Mouse (Mus musculus) heart, postnatal 25 days (tissue): ENCODE data around the gene Cars2. TPM values are rescaled to one million over a fixed set of nuclear protein-coding genes. Genes with fewer than 3 reads are reported as not detected.
"Not testable (repeated sequence)": the region's sequence is repeated elsewhere in the genome, so short reads cannot be mapped to it uniquely, and the experiment has no call there.

Experiments used
- DNase-seq: peaks from one replicate; pipeline ENCODE4 v3.0.0; 2022; ENCODE audit warnings: low spot score
- intact Hi-C: fragments of 180-260 bp; cut with DNase I; formaldehyde crosslinking; loops from one replicate; pipeline ENCODE4 v1.15.1; 2025
- total RNA-seq, 2 experiments: library from RNA; stranded (reverse); gene quantifications; 2 replicates each; pipeline ENCODE4 v1.2.3; 2021

Cars2 gene
- total RNA-seq, 2 experiments from 2014 or later = 43.5 to 48.1 TPM

DNA sequence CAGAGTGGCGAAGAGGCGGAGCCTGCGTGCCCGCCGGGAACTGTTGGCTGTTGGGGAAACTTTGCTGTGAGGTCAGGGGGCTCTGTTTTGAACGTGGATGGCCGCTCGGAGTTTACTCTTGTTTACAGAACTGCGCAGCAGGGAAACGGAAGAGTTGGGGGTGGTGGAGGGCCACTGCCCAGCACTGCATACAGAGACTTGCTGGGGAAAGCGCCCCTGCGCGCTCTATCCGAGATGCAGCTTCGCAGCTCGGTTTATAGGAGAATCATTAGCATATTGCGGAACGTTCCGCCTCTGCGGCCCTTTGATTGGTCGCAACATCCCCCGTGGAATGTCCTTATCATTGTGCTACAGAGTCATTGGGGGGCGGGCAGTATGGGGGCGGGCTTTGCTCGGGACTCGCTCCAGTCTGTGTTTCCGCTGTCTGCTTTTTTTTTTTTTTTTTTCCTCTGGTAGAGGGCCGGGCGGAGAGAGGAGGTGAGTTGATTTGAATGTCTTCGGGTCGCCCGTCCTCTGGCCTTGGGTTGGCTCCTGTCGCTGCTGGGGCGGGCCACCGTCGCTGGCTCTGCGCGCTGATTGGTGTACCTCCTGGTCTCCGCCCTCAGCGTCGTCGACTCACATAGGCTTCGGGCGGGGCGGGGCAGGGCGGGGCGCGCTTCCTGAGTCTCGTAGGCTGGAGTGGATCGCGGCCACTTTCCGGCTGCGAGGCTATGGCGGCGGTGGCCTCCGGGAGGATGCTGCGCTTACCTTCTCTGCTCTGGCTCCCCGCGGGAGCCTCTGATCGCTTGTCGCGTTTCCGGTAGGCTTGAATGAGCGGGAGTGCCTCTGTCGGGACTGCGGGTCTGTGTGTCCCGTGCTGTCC, 7.4 kb upstream of the Cars2 start:
- intact Hi-C loops = loop anchor here (10.0 kb wide), 1 partner anchor 243 kb away; the partner anchor contains the start of genes Col4a1 and Col4a2
- peak; percentile 95 for DNase-seq

DNA sequence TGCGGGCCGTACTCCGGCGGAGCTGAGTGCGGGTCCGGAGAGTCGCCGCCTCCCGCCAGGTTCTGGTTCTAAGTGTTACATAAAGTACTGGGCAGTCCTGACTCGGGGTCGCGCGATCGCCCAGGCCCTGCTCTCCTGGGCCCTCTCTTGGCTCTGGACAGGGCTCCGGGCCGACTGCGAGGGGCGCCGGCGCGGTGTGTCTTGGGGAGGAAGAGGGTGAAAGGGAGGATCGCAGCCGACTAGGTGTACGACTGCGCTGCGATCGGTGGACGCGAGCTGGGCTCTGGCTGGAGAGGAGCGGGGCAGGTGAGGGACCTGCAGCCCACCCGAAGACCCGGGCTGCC, 6.8 kb upstream of the Cars2 start:
- intact Hi-C loops = loop anchor here (10.0 kb wide), 1 partner anchor 243 kb away; the partner anchor contains the start of genes Col4a1 and Col4a2
- DNase-seq = no peak

DNA sequence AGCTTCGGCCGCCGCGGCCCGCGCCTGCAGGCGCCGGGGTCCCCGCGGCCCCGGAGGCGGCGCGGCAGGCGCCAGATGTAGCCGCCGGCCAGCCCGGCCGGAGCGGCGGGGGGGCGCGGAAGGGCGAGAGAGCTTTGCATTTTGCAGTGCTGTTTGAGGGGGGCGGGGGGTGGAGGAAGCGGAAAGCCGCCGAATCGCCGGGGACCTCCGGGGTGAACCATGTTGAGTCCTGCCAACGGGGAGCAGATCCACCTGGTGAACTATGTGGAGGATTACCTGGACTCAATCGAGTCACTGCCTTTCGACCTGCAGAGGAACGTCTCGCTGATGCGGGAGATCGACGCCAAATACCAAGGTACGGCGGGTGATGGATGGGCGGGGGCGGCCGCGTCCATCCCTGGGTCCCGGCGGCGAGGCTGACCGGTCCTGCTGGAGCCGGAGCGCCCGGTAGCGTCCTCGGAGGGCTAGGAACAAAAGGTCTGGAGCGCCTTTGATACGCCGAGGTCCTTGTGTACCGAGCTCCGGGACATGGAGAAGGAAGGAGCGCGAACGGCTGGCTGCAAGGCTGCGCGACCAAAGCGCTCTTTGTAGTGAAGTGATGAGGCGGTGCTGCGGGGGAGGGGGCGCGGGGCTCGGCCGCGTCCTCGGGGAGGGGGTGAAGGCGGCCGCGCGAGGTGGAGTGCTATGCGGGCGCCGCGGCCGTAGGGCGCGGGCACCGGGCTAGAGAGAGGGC, 6.3 kb upstream of the Cars2 start:
- intact Hi-C loops = loop anchor here (10.0 kb wide), 1 partner anchor 242 kb away; the partner anchor contains the start of genes Col4a1 and Col4a2
- no peak for DNase-seq

DNA sequence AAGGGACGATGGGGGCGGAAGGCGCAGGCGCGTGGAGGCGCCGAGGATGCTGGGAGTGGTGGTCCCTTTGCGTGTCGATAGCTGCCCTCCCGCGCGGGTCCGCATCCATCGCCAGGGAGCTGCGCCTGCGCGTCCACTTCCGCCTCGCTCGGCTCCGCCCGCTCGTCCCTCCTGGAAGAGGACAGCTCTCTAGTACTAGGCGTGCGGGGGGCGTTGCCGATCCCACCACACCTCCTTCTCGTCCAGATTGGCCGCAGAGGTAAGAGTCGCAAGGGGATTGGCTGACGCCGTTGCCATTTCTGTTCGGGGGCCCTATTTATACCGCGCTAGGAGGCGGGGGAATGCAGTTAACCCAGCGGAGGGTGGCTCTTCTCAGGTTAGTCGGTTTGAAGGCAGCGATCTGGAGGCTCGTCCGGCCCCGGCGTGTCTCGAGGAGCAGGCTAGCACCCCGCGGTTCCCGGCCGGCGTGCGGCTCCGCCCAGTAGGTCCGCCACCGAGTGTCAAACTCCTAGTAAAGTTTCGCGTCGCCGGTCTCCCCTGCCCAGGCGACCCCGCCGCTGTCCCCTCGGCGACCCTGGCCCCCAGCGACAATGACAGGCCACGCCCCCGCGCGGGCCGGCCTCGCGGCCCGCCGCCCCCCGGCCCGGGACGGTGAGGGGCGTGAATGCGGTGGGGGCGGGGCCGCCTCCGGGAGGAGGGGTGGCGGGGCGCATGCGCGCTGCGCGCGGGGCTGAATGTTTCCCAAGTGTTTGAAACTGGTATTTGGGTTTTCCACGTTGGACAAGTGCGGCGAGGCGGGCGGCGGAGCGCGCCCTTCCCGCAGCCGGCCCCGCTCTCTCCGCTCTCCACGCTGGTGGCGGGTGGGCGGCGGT, 5.4 kb upstream of the Cars2 start:
- peak; percentile 99 for DNase-seq
- intact Hi-C loops = loop anchor here (10.0 kb wide), 1 partner anchor 241 kb away; the partner anchor contains the start of genes Col4a1 and Col4a2

DNA sequence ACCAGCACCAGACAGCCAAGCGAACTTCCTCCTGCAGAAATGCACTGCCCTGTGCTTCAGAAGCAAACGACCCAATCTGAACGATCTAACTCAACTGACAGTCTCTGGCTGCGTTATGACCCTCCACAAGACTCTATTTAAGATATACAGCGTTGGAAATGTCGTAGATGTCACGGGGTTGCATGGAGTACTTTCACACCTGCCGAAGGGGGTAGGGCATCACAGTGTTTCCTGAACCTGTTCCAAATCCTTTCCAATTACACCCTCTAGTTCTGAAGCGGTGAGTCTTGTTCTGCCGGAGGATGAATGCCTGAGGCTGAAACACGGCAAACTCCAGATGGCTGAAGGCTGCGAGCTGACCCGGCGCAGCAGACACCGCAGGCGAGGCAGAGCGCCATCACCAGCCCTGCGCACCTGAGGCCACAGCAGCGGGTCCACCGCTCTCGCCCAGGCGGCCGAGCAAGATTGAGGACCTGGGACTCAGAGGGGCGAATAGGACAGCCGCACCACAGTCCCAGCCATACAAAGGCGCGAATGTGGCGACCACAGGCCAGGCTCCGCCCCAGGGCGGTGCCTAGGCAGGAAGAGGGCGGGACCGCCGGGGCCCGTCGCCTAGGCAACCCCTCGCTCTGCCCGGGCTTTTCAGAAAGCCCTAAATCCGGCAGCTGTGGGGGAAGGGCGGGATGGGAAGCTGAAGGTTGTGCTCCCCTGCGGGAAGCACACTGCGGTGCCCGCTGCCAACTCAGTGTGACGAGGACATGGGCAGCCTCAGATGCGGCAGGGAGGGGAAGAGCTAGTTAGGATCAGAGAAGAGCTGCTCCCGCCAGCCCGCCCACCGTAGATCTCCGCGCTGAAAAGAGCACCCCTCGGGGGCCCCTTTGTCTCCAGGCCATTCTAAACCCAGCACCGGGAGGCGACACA, 4.5 kb upstream of the Cars2 start, which contains the start of gene Ing1:
Gene Ing1 (plus strand): TSS at position 773 of the 921 bp plus-strand sequence.
- intact Hi-C loops = loop anchor here (10.0 kb wide), 1 partner anchor 240 kb away; the partner anchor contains the start of genes Col4a1 and Col4a2
- peak; percentile 90 for DNase-seq

DNA sequence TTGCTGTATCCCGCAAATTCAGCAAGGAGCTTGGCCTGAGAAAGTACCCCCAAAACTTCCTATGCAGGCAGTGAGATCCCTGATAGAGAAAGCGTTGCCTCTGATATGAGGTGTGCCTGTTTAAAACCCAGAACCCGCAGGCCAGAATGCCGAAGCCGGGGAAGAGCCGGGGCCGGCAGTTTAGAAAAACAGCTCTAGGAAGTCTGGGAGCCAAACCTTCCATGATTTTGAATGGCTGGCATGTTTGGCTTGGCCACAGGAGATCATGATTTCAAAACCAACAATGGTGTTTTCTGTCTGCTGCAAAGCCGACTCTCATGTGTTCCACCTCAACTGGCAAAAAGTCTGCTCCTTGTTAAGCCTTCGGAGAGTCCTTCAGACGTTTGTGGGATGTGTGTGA, 1.8 kb upstream of the Cars2 start:
- intact Hi-C loops = loop anchor here (10.0 kb wide), 1 partner anchor 238 kb away; the partner anchor contains the start of genes Col4a1 and Col4a2
- DNase-seq = no peak

DNA sequence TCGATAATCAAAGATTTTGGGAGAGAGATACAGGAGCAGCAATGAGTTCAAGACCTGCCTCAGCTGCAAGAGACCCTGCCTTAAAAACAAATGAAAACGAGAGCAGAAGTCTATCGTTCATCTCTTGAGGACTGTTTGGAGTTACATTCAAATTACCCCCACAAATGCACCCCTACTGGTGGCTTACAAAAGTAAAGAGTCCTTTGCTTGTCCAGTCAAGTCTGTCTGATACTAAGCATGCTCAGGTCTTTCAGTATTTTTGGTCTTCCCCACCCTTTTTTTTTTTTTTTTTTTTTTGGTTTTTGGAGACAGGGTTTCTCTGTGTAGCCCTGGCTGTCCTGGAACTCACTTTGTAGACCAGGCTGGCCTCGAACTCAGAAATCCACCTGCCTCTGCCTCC, 914 bp upstream of the Cars2 start:
- DNase-seq = not testable (repeated sequence)
- intact Hi-C loops = loop anchor here (10.0 kb wide), 1 partner anchor 237 kb away; the partner anchor contains the start of genes Col4a1 and Col4a2

DNA sequence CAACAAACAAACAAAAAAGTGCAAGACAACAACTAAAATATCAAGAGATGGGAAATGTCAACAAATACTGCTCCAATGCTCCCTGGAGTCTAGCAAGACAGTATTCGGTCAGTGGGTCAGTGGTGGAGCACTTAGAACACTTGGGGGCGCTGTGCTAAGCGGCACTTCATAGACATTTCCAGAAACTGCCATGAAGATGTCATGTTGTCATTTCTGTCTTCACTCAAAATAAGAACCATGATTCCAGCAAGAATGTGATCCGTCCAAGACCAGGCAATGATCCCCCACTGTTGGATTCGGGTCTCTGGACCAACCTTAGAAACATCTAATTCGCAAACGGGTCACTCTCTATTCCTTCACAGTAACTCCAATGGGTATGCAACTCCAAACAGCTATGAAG, 877 bp downstream of the Cars2 start:
- intact Hi-C loops = loop anchor here (10.0 kb wide), 1 partner anchor 235 kb away; the partner anchor contains the start of genes Col4a1 and Col4a2
- DNase-seq = no peak

DNA sequence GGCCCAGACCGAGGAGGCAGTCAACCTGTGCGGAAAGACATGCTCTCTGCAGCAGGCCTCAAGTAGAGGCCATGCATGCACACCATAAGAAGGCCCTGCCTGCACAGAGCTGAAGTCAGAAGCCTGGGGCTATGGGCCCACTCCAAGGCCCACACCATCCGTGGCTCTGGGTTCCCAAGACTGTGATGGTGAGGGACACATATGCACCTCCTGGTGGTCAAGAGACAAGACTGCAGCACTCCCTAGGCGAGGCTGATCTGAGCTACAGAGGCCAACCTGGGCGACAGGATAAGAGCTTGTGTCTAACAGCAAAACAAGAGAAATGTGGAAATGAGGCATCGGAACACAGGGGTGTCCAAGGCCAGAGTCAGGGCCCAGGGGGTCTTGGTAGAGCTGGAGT, 3.5 kb downstream of the Cars2 start:
- DNase-seq = no peak
- intact Hi-C loops = no loop called here

DNA sequence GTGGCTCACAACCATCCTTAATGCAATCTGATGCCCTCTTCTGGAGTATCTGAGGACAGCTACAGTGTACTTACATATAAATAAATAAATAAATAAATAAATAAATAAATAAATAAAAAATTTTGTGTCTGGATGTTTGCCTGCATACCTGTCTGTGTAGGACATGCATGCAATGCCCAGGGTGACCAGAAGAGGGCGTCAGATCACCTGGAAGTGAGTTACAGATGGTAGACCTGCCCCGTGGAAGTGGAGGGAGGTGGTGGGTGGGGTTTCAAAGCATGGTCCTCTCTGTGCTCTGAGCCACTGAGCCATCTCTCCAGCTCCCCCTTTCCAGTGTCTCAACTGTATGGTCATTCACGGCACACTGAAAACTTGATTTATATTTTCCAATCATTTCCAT, 6.2 kb downstream of the Cars2 start:
- no peak for DNase-seq
- intact Hi-C loops = loop anchor here (2.0 kb wide), 2 partner anchors 58 to 156 kb away; partner anchors contain the start of gene 1700016D06Rik

DNA sequence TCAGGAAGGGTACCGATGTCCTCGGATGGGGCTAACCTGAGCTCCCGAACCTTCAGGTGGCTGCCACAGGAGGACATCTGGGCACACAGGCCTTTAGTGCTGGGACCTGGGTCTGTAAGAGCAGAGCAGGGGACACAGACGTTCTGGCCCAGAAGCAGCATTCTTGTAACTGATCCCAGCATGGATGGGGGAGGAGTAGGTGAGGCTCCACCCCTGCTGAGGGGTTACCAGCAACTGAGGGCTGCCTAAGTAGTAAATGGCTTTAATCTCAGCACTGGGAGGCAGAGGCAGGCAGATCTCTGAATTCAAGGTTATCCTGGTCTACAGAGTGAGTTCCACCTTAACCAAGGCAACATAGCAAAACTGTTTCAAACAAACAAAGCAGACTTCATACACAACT, 7.7 kb downstream of the Cars2 start:
- intact Hi-C loops = no loop called here
- DNase-seq = no peak

DNA sequence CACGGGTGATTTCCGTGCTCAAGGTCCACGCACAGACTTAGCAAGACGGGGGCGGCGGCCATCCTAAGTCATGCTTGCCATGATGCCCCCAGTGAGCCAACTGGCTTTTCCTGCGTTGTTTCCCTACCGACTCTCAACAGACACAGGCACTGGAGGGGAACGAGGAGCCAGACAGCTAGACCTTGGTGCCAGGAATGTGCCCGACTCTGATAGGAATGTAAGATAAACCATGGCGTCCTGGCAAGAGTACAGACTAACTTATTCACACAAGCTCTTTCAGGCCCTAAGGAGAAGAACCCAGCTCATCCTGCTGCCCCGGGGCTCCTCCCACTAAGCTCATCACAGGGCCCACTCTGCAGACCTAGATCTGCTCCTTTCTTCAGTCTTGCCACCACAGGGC, 8.6 kb downstream of the Cars2 start:
- DNase-seq = no peak
- intact Hi-C loops = no loop called here

DNA sequence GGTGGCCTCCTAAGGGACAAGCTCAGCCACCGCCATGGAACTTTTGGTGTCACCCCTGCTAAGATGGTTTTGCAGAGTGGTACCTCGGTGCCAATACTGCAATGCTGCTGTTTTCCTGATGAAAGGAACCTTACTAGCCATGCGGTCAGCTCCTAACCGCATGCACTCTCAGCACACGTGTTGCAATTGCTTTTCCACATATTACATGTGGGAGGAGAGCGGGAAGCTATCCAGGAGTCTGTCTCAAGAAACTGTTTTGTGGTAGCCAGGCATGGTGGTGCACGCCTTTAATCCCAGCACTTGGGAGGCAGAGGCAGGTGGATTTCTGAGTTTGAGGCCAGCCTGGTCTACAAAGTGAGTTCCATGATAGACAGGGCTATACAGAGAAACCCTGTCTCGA, 10.4 kb downstream of the Cars2 start:
- intact Hi-C loops = no loop called here

DNA sequence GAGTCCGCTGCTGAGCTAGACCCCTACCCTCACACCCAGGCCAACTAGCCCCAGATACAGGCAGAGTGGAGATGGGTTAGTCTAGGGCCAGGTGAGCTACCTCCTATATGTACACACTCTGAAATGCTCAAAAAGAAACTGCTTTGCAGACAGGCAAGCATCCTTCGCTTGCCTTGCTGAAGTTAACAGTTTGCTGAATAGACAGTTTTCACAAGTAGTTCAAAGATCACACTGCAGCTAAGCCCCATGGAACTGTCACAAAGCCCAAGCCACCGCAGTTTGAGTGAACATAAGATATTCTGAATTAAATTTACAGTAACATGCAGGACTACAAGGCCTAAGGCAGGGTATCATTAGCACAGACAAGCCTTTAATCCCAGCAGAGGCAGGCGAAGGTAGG, 11.5 kb downstream of the Cars2 start:
- intact Hi-C loops = no loop called here
- DNase-seq = no peak

More for the DNA sequence above, 10.4 kb downstream of the Cars2 start:
- no peak for DNase-seq

DNA sequence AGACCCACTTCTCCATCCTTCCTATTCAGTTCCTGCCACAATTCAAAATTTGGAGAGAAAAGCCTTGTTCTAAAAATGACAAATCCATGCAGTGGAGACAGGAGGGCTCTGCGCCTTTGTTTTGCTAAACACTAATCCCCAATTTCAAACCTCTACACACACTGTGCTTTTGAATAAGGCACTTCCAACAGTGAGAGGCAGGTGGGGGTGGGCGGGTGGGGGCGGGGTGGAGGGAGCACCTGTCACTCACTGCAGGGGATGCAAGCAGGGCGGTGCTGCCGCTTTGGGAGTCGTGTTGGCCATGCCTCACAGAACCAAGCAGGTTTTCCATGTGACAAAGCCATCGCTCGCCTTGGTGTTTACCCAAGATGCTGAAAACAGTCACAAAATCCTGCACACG, 16.1 kb downstream of the Cars2 start:
- intact Hi-C loops = no loop called here
- no peak for DNase-seq

DNA sequence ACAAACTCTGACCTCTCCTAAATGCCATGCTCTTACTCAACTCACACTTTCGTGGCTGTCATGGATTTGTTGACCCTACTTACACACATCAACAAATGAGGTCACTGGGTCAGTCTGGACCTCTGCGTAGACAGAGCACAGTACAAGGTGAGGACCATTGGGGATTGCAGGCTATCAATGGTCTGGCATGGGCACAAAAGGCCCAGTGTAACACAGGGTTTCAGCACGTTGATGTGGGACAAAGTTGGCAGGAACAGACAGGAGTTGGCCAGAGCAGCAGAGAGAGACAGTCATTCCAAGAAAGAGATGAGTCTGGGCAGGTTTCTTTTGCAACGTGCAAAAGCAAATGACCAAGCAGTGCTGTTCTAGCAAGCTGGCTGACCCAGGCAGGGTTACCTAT, 19.7 kb downstream of the Cars2 start:
- no peak for DNase-seq
- intact Hi-C loops = no loop called here

DNA sequence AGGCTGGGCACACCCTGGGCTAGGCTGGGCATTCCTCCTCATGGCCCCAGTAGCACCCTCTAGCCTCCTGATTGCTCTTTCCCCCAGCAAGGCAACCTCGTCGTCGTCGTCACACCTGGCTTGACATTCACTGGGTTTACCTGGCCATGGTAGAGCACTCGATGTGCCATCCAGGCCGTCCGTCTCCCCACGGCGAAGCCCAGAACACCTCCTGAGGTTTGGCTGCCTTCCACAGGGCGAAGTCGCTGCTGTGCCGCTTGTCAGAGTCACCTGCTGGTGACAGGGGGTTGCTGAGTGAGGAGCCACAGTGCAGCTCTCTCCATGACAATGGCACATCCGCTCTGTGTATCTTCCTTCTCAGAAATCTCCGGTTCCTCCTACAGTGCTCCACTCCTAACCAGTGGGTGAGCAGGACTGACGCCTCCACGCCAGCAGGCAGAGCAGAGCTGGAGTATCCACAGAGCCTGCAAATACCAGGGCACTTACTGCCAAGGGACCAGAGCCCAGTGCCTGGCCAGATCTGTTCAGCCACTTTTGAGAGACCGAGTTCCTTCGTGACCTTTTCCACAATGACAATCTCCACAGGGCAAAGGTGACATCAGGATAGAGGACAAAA, 20.3 kb downstream of the Cars2 start:
- intact Hi-C loops = no loop called here
- DNase-seq = no peak

DNA sequence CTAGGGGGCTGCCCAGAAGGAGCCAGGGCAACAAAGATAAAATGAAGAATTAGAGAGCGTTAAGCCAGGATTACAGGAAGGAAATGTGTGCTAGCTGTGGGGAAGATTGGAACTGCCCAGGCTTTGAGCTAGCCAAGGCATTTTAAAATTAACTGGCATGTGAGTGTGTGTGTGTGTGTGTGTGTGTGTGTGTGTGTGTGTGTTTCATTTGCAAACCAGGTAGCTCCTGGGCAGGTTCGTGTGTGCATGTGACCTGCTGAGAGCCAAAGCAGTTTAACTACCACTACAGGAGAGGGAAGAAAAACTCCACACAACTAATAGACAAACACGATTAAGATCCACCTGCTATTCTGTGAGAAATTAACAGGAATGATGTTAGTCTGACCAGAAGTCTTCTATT, 27.3 kb downstream of the Cars2 start:
- intact Hi-C loops = no loop called here
- DNase-seq = no peak
